Mouse (Mus musculus) spleen, embryonic (tissue): ENCODE results near the gene Ipo5.

Experiments
- CTCF ChIA-PET: fragments of 350-600 bp; sonication (Branson Sonifier 250); formaldehyde crosslinking; loops from one replicate; lab custom pipeline; 2022; lab: Charles Lee

Ipo5 gene

GRCm38 (mm10) chr14:120910733-120911324 lies at the start of gene Ipo5:
TSS of gene Ipo5 (plus strand) at chr14:120911224.
- CTCF ChIA-PET = interaction anchor here (0.6 to 0.8 kb wide), 2 partner anchors 435 to 648 kb away, joined by 3 read pairs; no protein-coding TSS in a partner anchor

GRCm38 (mm10) chr14:120863205-120863604 lies 47.8 kb upstream of the Ipo5 start:
- CTCF ChIA-PET = no interaction called here

GRCm38 (mm10) chr14:120864896-120865295 lies 46.1 kb upstream of the Ipo5 start:
- CTCF ChIA-PET = no interaction called here

GRCm38 (mm10) chr14:120866573-120866972 lies 44.5 kb upstream of the Ipo5 start:
- CTCF ChIA-PET = no interaction called here

GRCm38 (mm10) chr14:120867121-120867520 lies 43.9 kb upstream of the Ipo5 start:
- CTCF ChIA-PET = no interaction called here

GRCm38 (mm10) chr14:120868494-120868893 lies 42.5 kb upstream of the Ipo5 start:
- CTCF ChIA-PET = no interaction called here

- CTCF ChIA-PET = no interaction called here
Measured at GRCm38 (mm10) chr14:120870736-120871135, 40.3 kb upstream of the Ipo5 start.

GRCm38 (mm10) chr14:120874397-120874796 lies 36.6 kb upstream of the Ipo5 start:
- CTCF ChIA-PET = no interaction called here

- CTCF ChIA-PET = no interaction called here
Measured at GRCm38 (mm10) chr14:120875144-120875543, 35.9 kb upstream of the Ipo5 start.

- CTCF ChIA-PET = no interaction called here
Measured at GRCm38 (mm10) chr14:120875811-120876388, 35.1 kb upstream of the Ipo5 start.

GRCm38 (mm10) chr14:120877147-120877546 lies 33.9 kb upstream of the Ipo5 start:
- CTCF ChIA-PET = no interaction called here

GRCm38 (mm10) chr14:120879026-120879425 lies 32.0 kb upstream of the Ipo5 start:
- CTCF ChIA-PET = no interaction called here

- CTCF ChIA-PET = no interaction called here
Measured at GRCm38 (mm10) chr14:120880601-120881000, 30.4 kb upstream of the Ipo5 start.

GRCm38 (mm10) chr14:120881054-120881453 lies 30.0 kb upstream of the Ipo5 start:
- CTCF ChIA-PET = no interaction called here

- CTCF ChIA-PET = no interaction called here
Measured at GRCm38 (mm10) chr14:120888681-120889080, 22.3 kb upstream of the Ipo5 start.

GRCm38 (mm10) chr14:120892369-120892768 lies 18.7 kb upstream of the Ipo5 start:
- CTCF ChIA-PET = no interaction called here

GRCm38 (mm10) chr14:120896613-120897012 lies 14.4 kb upstream of the Ipo5 start:
- CTCF ChIA-PET = no interaction called here

GRCm38 (mm10) chr14:120898876-120899275 lies 12.1 kb upstream of the Ipo5 start:
- CTCF ChIA-PET = no interaction called here

GRCm38 (mm10) chr14:120909396-120909795 lies 1.6 kb upstream of the Ipo5 start:
- CTCF ChIA-PET = interaction anchor here (0.7 kb wide), 1 partner anchor 103 kb away, joined by 6 read pairs; no protein-coding TSS in a partner anchor

- CTCF ChIA-PET = interaction anchor here (0.6 to 0.7 kb wide), 2 partner anchors 647 to 1881 kb away, joined by 3 to 8 read pairs; no protein-coding TSS in a partner anchor
Measured at GRCm38 (mm10) chr14:120910320-120910719, 704 bp upstream of the Ipo5 start.

GRCm38 (mm10) chr14:120911388-120911901 lies 421 bp downstream of the Ipo5 start:
- CTCF ChIA-PET = interaction anchor here (0.8 kb wide), 1 partner anchor 435 kb away, joined by 3 read pairs; no protein-coding TSS in a partner anchor

GRCm38 (mm10) chr14:120912090-120912710 lies 1.2 kb downstream of the Ipo5 start:
- CTCF ChIA-PET = no interaction called here

GRCm38 (mm10) chr14:120912916-120913315 lies 1.9 kb downstream of the Ipo5 start:
- CTCF ChIA-PET = no interaction called here
